Mouse (Mus musculus) thymus, postnatal 0 days (tissue): ENCODE results near the gene Myl6. TPM values are rescaled to one million over a fixed set of nuclear protein-coding genes. Genes with fewer than 3 reads are reported as not detected.

Experiments
- microRNA-seq: library from miRNA; unstranded; fragments of <30 nt; microRNA quantifications from one replicate; pipeline ENCODE4, GENCODE M21; 2016; ENCODE audit warnings: borderline number of aligned reads
- polyA plus RNA-seq: library from polyadenylated mRNA; unstranded; fragments of >200 nt; fragmentation: Nextera tagmentation; extraction: Ambion mirVana; gene quantifications from 2 replicates; pipeline ENCODE4 v1.2.1, GENCODE M21; 2015

Myl6 gene
- polyA plus RNA-seq, 1 experiment from 2014 or later: 963 TPM

Small RNA genes lying within 50 kb of the gene (microRNA-seq; reads per million reads assigned to microRNA genes)
- gene Mir6916 (not detected), gene Mir8105 (2.5 reads per million)

Other genes starting within 250 kb of the Myl6 start
- 0.28 and 0.40 TPM in 2 replicates for gene Apon, start 240.0 kb downstream of the Myl6 start, polyA plus RNA-seq
- gene Apof, start 225.5 kb downstream of the Myl6 start, polyA plus RNA-seq: 0.17 TPM in 1 of 2 replicates, not detected in the other
- gene Stat2, start 223.6 kb downstream of the Myl6 start, polyA plus RNA-seq: 22.6 and 25.1 TPM in 2 replicates
- gene Il23a, start 195.4 kb downstream of the Myl6 start, polyA plus RNA-seq: 2.5 and 3.1 TPM in 2 replicates
- 26.2 and 31.8 TPM in 2 replicates for gene Pan2, start 190.8 kb downstream of the Myl6 start, polyA plus RNA-seq
- gene Cnpy2, start 171.7 kb downstream of the Myl6 start, polyA plus RNA-seq: 223 and 247 TPM in 2 replicates
- 154 and 157 TPM in 2 replicates for gene Cs, start 156.4 kb downstream of the Myl6 start, polyA plus RNA-seq
- gene Coq10a, start 125.1 kb downstream of the Myl6 start, polyA plus RNA-seq: 17.1 and 21.8 TPM in 2 replicates
- gene Ankrd52, start 117.0 kb downstream of the Myl6 start, polyA plus RNA-seq: 7.4 and 9.9 TPM in 2 replicates
- 0.38 and 0.44 TPM in 2 replicates for gene Slc39a5, start 92.9 kb downstream of the Myl6 start, polyA plus RNA-seq
- 59.0 and 68.0 TPM in 2 replicates for gene Nabp2, start 82.7 kb downstream of the Myl6 start, polyA plus RNA-seq
- gene Rnf41, start 82.5 kb downstream of the Myl6 start, polyA plus RNA-seq: 30.0 and 31.7 TPM in 2 replicates
- 37.2 and 41.7 TPM in 2 replicates for gene Smarcc2, start 34.9 kb downstream of the Myl6 start, polyA plus RNA-seq
- gene Myl6b, start 4.5 kb upstream of the Myl6 start, polyA plus RNA-seq: 3.8 and 5.2 TPM in 2 replicates
- gene Esyt1, start 31.7 kb upstream of the Myl6 start, polyA plus RNA-seq: 43.2 and 44.6 TPM in 2 replicates
- 17.8 and 18.8 TPM in 2 replicates for gene Zc3h10, start 53.6 kb upstream of the Myl6 start, polyA plus RNA-seq
- gene Rpl41, start 55.2 kb upstream of the Myl6 start, polyA plus RNA-seq: 4,302 and 4,551 TPM in 2 replicates
- 238 and 264 TPM in 2 replicates for gene Pa2g4, start 71.8 kb upstream of the Myl6 start, polyA plus RNA-seq
- 0.85 and 0.87 TPM in 2 replicates for gene Erbb3, start 95.5 kb upstream of the Myl6 start, polyA plus RNA-seq
- 1,143 and 1,215 TPM in 2 replicates for gene Rps26, start 132.6 kb upstream of the Myl6 start, polyA plus RNA-seq
- gene Ikzf4, start 151.8 kb upstream of the Myl6 start, polyA plus RNA-seq: 0.98 and 1.1 TPM in 2 replicates
- gene Suox, start 179.9 kb upstream of the Myl6 start, polyA plus RNA-seq: 13.4 and 16.9 TPM in 2 replicates
- 45.3 and 46.5 TPM in 2 replicates for gene Rab5b, start 202.1 kb upstream of the Myl6 start, polyA plus RNA-seq
- gene Pmel, start 210.1 kb upstream of the Myl6 start, polyA plus RNA-seq: 1.1 and 1.3 TPM in 2 replicates
- gene Cdk2, start 210.9 kb upstream of the Myl6 start, polyA plus RNA-seq: 115 and 117 TPM in 2 replicates